In the genomic region with DNA sequence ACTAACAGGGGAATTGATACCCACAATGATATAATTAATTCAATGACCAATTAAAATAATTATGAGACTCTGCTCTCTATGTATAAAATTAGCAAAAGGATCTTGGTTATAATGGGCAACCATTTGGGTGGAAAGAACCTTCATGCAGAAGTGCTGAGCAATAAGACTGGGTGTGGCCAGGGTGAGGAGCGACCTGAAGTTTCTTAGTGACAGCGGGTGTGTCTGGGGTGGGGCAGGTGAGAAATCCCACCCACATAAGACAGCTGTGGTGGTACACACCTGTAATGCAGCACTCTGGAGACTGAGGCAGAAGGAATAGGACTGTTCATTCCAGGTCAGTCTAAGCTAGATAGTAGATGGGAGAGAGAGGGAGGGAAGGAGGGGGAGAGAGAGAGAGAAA, we compare ENCODE assay signal across 31 mouse cellular contexts.
"Had no signal": no experiment of that assay in that cellular context is flagged by ENCODE, and none has a peak within 500 bp of the region (broad histone marks: within the 10 kb centered on the region; RNA-seq: fewer than 3 reads in every experiment).

No protein-coding gene starts in this region.

- DNase-seq: left cerebral cortex, postnatal 4 days; liver; liver, embryonic 13.5 days; liver, postnatal 0 days; lung, adult 18-20 months; lung, adult 2 months; lung, embryonic 14.5 days; lung, postnatal 10 days; lung, postnatal 14 days; lung, postnatal 36 days; midbrain, embryonic 14.5 days had no signal

- H3K27ac ChIP-seq: limb, embryonic 10.5 days; limb, embryonic 12.5 days; limb, embryonic 13.5 days; limb, embryonic 15.5 days; liver, embryonic 12.5 days; liver, embryonic 13.5 days; liver, embryonic 14.5 days; liver, embryonic 15.5 days; lung, embryonic 15.5 days; macrophage; midbrain, embryonic 10.5 days; midbrain, embryonic 12.5 days; midbrain, embryonic 13.5 days; midbrain, embryonic 15.5 days; neural tube, embryonic 12.5 days had no signal

- H3K27me3 ChIP-seq: limb, embryonic 12.5 days; limb, embryonic 13.5 days; limb, embryonic 15.5 days; liver, embryonic 12.5 days; liver, embryonic 13.5 days; liver, embryonic 15.5 days; lung, embryonic 15.5 days; midbrain, embryonic 12.5 days; midbrain, embryonic 13.5 days; midbrain, embryonic 15.5 days had no signal

- H3K36me3 ChIP-seq: limb, embryonic 10.5 days; limb, embryonic 12.5 days; limb, embryonic 13.5 days; limb, embryonic 15.5 days; liver, embryonic 12.5 days; liver, embryonic 13.5 days; liver, embryonic 15.5 days; lung, embryonic 15.5 days; midbrain, embryonic 10.5 days; midbrain, embryonic 12.5 days; midbrain, embryonic 13.5 days; midbrain, embryonic 15.5 days; neural tube, embryonic 12.5 days had no signal

- H3K9ac ChIP-seq: limb, embryonic 12.5 days; limb, embryonic 13.5 days; limb, embryonic 15.5 days; liver, embryonic 12.5 days; liver, embryonic 13.5 days; liver, embryonic 14.5 days; liver, embryonic 15.5 days; liver, postnatal 0 days; lung, embryonic 14.5 days; lung, embryonic 15.5 days; midbrain, embryonic 12.5 days; midbrain, embryonic 13.5 days; midbrain, embryonic 15.5 days; neural tube, embryonic 12.5 days had no signal

- ATAC-seq: liver, embryonic 12.5 days; liver, postnatal 0 days; lung, postnatal 0 days; midbrain, embryonic 13.5 days; midbrain, embryonic 15.5 days; midbrain, embryonic 16.5 days had no signal

- H3K9me3 ChIP-seq: limb, embryonic 10.5 days; limb, embryonic 12.5 days; limb, embryonic 13.5 days; limb, embryonic 15.5 days; liver, embryonic 12.5 days; liver, embryonic 13.5 days; liver, embryonic 15.5 days; lung, embryonic 15.5 days; midbrain, embryonic 10.5 days; midbrain, embryonic 13.5 days; midbrain, embryonic 15.5 days; neural tube, embryonic 12.5 days had no signal

- H3K4me2 ChIP-seq: limb, embryonic 12.5 days; limb, embryonic 13.5 days; limb, embryonic 15.5 days; liver, embryonic 11.5 days; liver, embryonic 12.5 days; liver, embryonic 13.5 days; liver, embryonic 15.5 days; lung, embryonic 14.5 days; lung, embryonic 15.5 days; midbrain, embryonic 11.5 days; midbrain, embryonic 12.5 days; midbrain, embryonic 13.5 days; midbrain, embryonic 15.5 days; neural tube, embryonic 12.5 days had no signal

- H3K4me3 ChIP-seq: limb, embryonic 10.5 days; limb, embryonic 12.5 days; limb, embryonic 13.5 days; limb, embryonic 15.5 days; liver, embryonic 12.5 days; liver, embryonic 13.5 days; liver, embryonic 15.5 days; lung, embryonic 15.5 days; megakaryocyte, embryonic 14.5 days; midbrain, embryonic 10.5 days; midbrain, embryonic 12.5 days; midbrain, embryonic 13.5 days; midbrain, embryonic 15.5 days; myocyte; neural tube, embryonic 12.5 days had no signal

- H3K4me1 ChIP-seq: limb, embryonic 12.5 days; limb, embryonic 15.5 days; liver, embryonic 12.5 days; liver, embryonic 15.5 days; midbrain, embryonic 13.5 days; midbrain, embryonic 15.5 days; neural tube, embryonic 12.5 days had no signal
